18 mouse cellular contexts compared by ENCODE assay signal in genomic region chr10:67928584-67928983, GRCm38 (mm10).
"Had no signal": no experiment of that assay in that cellular context is flagged by ENCODE, and none has a peak within 500 bp of the region (broad histone marks: within the 10 kb centered on the region; RNA-seq: fewer than 3 reads in every experiment).

No protein-coding gene starts in this region.

- DNase-seq: kidney, adult 18-20 months; kidney, adult 9 months; kidney, postnatal 14 days; kidney, postnatal 4 days; layer of hippocampus, adult 9-11 months; layer of hippocampus, postnatal 36 days; liver; lung, adult 18-20 months; lung, postnatal 10 days; lung, postnatal 36 days; right cerebral cortex, adult 18-20 months; right cerebral cortex, postnatal 14 days; spleen, adult 18-20 months; thymus, adult 18-20 months; thymus, postnatal 14 days; thymus, postnatal 4 days had no signal

- ATAC-seq: liver, embryonic 12.5 days; midbrain, embryonic 15.5 days had no signal
